Mouse (Mus musculus) liver, embryonic 13.5 days (tissue): ENCODE data around the gene Lrp5. TPM values are rescaled to one million over a fixed set of nuclear protein-coding genes. Genes with fewer than 3 reads are reported as not detected.
"Not testable (repeated sequence)": the region's sequence is repeated elsewhere in the genome, so short reads cannot be mapped to it uniquely, and the experiment has no call there.

Experiments used
- ATAC-seq: fragments of 200-750 bp; cut with Nextera tagmentation; 2 replicates; pipeline ENCODE4 v1.8.0; 2017; ENCODE audit warnings: low read depth, mild to moderate bottlenecking, moderate number of reproducible peaks, moderate library complexity
- DNase-seq: peaks from one replicate; pipeline ENCODE4 v3.0.0; 2022
- H3K27ac ChIP-seq: fragments of 300-500 bp; sonication (generic); 2 replicates; pipeline ENCODE4 v1.5.1; 2015; ENCODE audit warnings: moderate library complexity, mild to moderate bottlenecking, inconsistent platforms
- H3K27me3 ChIP-seq: fragments of 300-500 bp; sonication (generic); 2 replicates; pipeline ENCODE4 v1.6.1; 2015; ENCODE audit warnings: mild to moderate bottlenecking, inconsistent platforms
- H3K36me3 ChIP-seq: fragments of 300-500 bp; sonication (generic); 2 replicates; pipeline ENCODE4 v1.6.1; 2015; ENCODE audit warnings: mild to moderate bottlenecking, inconsistent platforms
- H3K4me1 ChIP-seq: fragments of 300-500 bp; sonication (generic); replicated peaks from 2 replicates; pipeline ENCODE4 v1.6.1; 2015; ENCODE audit warnings: inconsistent platforms
- H3K4me2 ChIP-seq: fragments of 300-500 bp; sonication (generic); 2 replicates; pipeline ENCODE4 v1.6.1; 2015; ENCODE audit warnings: inconsistent platforms, mild to moderate bottlenecking, moderate library complexity
- H3K4me3 ChIP-seq: fragments of 300-500 bp; sonication (generic); replicated peaks from 2 replicates; pipeline ENCODE4 v1.5.1; 2015; ENCODE audit warnings: mild to moderate bottlenecking, inconsistent platforms
- H3K9ac ChIP-seq: fragments of 300-500 bp; sonication (generic); 2 replicates; pipeline ENCODE4 v1.6.1; 2015; ENCODE audit warnings: mild to moderate bottlenecking, inconsistent platforms
- H3K9me3 ChIP-seq: fragments of 300-500 bp; sonication (generic); replicated peaks from 2 replicates; pipeline ENCODE4 v1.6.1; 2016; ENCODE audit warnings: inconsistent platforms
- WGBS: fragments of 180-500 bp; shearing (Covaris S2); methylation state at CpG from one replicate; pipeline ENCODE4 v1.1.7; 2015; ENCODE audit not compliant: insufficient replicate concordance; 5-methylcytosine and 5-hydroxymethylcytosine counted together
- polyA plus RNA-seq: library from polyadenylated mRNA; unstranded; fragments of >200 nt; fragmentation: Nextera tagmentation; extraction: Ambion mirVana; gene quantifications from 2 replicates; pipeline ENCODE4 v1.2.1, GENCODE M21; 2015

The Lrp5 gene
- polyA plus RNA-seq, 1 experiment from 2014 or later: 2.0 TPM

DNA sequence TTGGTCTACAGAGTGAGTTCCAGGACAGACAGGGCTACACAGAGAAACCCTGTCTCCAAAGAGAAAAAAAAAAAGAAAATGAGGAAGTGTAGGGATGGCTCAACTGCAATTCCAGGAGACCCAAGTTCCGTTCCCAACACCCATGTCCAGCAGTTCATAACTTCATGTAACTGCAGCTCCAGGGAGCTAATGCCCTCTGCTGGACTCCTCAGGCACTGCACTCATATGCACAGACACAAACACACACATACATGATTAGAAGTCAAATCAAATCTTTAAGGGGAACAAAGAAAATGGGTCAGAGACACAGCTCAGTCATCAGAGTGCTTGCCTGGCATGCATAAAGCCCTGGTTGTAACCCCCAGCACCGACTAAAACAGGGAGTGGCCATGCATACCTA, 13.2 kb downstream of the Lrp5 start:
- Histone ChIP-seq H3K9me3 (no peaks in the 10 kb centered on the region), H3K27me3 (no peaks in the 10 kb centered on the region), H3K4me1 (peaks cover 46% of the 10 kb centered on the region), H3K4me3 (no peak overlapping the region), H3K9ac (no peak overlapping the region), H3K36me3 (peaks cover 18% of the 10 kb centered on the region), H3K4me2 (no peak overlapping the region), H3K27ac (no peak overlapping the region)
- no peak for DNase-seq
- no peak for ATAC-seq
- whole genome bisulfite sequencing: 77% methylated on average over 2 of the region's 2 CpGs

DNA sequence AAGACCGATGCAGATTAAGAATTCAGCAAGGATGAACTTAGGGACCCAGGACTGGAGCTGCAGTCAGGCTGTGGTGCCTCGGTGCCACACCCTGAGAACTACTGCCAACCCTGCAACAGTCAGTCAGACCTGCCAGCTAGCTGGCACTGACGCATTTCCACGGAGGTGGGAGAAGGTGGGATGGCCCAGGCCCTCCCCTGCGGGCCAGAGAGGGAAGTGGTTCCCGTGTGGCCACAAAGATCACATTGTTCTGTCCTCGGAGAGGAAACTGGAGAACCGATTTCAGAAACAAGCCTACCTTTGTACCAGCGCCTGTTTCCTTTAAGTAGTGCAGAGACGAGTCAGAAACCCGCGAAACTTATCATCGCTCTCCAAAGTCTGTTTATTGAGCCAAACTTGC, 17.3 kb downstream of the Lrp5 start:
- no peaks in the 10 kb centered on the region for H3K27me3 ChIP-seq
- H3K36me3 ChIP-seq: peaks cover 18% of the 10 kb centered on the region
- DNase-seq: no peak
- no peaks in the 10 kb centered on the region for H3K9me3 ChIP-seq
- 14% methylated on average over 13 of the region's 13 CpGs for WGBS
- no peak overlapping the region for H3K4me3 ChIP-seq
- H3K4me2 ChIP-seq: 0 out of 2 replicates have a peak overlapping the region, but pooled peaks have one; percentile 2
- no peak for ATAC-seq
- H3K4me1 ChIP-seq: peaks cover 70% of the 10 kb centered on the region
- no peak overlapping the region for H3K9ac ChIP-seq
- H3K27ac ChIP-seq: 0 out of 2 replicates have a peak overlapping the region, but pooled peaks have one; percentile 12

DNA sequence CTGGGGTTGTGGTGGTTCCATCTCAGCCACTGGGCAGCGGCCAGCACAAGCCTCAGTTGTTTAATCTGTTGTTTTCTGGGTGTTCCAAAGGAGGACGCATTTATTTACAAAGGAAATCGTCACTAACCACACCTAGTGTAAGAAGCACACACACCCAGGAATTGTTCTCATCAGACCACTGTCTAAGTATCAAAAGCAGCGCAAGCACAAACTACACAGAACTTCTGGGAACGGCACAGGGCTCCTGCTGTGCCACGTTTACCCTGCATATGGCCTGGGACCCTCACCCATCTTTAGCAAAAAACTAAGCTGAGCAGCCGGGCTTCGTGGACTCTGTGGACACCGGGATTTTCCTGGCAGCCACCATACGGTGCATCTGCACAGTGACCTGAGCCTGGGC, 17.8 kb downstream of the Lrp5 start:
- Histone ChIP-seq H3K4me1 (peaks cover 66% of the 10 kb centered on the region), H3K9me3 (no peaks in the 10 kb centered on the region), H3K9ac (no peak overlapping the region), H3K27ac (0 out of 2 replicates have a peak overlapping the region, but pooled peaks have one; percentile 12), H3K4me3 (no peak overlapping the region), H3K4me2 (no peak overlapping the region), H3K36me3 (peaks cover 18% of the 10 kb centered on the region), H3K27me3 (no peaks in the 10 kb centered on the region)
- DNase-seq (no peak), ATAC-seq (no peak)
- 60% methylated on average over 10 of the region's 10 CpGs for WGBS

DNA sequence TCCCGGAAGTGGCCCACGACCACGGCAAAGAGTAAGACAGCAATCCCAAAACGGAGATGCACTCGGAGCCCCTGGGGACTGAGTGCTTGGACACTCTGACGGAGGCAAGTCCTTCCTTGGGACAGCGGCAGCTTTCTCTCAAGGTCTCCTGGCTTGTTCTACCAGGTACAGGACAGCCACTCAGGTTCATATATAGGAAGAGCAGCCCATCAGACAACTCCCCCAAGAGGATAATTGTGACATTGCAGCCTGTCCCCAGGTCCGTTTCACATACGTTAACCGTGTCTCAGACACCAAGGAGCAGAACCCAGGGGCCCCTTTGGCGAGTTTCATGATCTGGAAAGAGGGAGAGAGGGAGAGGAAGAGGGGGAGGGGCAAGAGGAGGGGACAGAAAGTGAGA, 18.4 kb downstream of the Lrp5 start:
- H3K4me1 ChIP-seq: peaks cover 66% of the 10 kb centered on the region
- peaks cover 14% of the 10 kb centered on the region for H3K36me3 ChIP-seq
- 0 out of 2 replicates have a peak overlapping the region, but pooled peaks have one; percentile 6 for H3K4me2 ChIP-seq
- ATAC-seq (no peak), DNase-seq (no peak)
- 46% methylated on average over 11 of the region's 11 CpGs for WGBS
- no peak overlapping the region for H3K27ac ChIP-seq
- H3K9me3 ChIP-seq: no peaks in the 10 kb centered on the region
- no peaks in the 10 kb centered on the region for H3K27me3 ChIP-seq
- no peak overlapping the region for H3K9ac ChIP-seq
- no peak overlapping the region for H3K4me3 ChIP-seq

DNA sequence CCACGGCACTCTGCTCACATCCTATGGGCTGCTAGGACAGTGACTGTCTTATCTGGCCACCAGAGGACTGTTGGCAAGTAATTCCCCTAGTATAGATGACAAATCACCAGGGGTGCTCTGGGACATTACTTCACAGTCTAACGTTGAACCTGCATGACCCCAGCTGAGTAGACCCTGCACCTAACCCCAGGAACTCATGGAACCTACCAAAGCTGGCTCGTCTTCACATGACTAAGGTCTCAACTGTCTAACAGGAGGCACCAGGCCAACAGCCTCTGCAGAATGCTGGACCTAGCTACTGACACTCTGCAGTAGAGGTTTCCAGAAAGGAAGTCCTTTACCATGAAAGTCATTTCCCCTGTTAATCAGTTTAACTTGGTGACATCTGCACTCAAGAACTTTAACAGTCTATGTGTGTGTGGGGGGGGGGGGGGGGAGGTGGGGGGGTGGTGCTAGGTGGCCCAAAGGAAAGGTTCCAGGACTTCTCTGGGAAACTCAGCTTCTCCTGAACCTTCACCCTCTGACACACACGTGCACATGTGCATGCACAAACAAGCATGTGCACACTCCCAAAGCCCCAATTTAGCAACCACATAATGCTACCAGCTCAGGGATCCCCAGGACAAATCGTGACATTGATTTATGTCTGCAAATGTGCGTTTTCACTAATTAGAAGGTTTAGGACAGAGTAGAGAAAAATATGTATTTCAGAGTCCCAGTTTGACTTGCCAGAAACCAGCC, 19.0 kb downstream of the Lrp5 start:
- Histone ChIP-seq H3K27me3 (no peaks in the 10 kb centered on the region), H3K9me3 (no peaks in the 10 kb centered on the region), H3K4me2 (no peak overlapping the region), H3K4me1 (peaks cover 66% of the 10 kb centered on the region), H3K36me3 (peaks cover 7% of the 10 kb centered on the region; the same call in 1 of the 2 replicates), H3K4me3 (no peak overlapping the region), H3K27ac (peak overlapping the region; percentile 43), H3K9ac (no peak overlapping the region)
- ATAC-seq: no peak
- WGBS: 27% methylated on average over 6 of the region's 6 CpGs
- DNase-seq: no peak

DNA sequence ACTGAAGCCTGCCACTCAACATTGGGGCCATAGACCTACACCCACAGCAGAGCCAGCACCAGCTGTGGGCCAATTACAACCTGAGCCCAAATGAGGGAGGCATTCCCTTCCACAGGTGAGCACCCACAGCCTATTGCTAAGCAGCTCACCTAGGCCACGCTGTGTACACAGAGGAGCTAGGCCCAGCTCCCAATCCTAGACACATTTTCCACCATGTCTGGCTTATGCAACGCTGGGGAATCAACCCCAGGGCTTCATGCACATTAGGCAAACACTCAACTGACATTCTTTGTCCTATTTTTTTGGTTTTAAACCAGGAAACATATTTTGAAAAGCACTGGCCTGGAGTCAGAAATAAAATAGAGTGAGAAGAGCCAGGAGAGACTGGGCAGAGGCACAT, 19.7 kb downstream of the Lrp5 start:
- Histone ChIP-seq H3K27ac (peak overlapping the region; percentile 43), H3K36me3 (peaks cover under 1% of the 10 kb centered on the region; the same call in 1 of the 2 replicates), H3K9me3 (no peaks in the 10 kb centered on the region), H3K4me2 (no peak overlapping the region), H3K9ac (no peak overlapping the region), H3K27me3 (no peaks in the 10 kb centered on the region), H3K4me3 (no peak overlapping the region), H3K4me1 (peaks cover 66% of the 10 kb centered on the region)
- WGBS: 66% methylated on average over 2 of the region's 2 CpGs
- ATAC-seq (no peak), DNase-seq (no peak)

DNA sequence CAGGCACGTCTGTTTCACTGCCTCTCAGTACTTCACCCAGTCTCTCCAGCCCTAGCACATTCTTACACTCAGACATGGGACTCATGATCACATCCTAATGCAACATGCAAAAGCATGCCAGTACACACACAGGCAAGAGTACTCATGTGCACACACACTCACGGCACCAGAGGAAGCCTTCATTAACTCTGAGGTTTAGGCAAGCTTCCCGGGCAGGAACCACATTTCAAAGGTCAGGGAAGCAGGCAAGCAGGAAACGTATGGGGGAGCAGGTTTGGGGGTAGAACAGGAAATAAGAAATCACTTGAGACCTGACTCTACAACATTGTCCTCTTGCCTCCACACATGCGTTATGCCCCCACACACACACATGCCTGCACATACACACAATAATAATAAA, 20.9 kb downstream of the Lrp5 start:
- no peaks in the 10 kb centered on the region for H3K36me3 ChIP-seq
- H3K4me1 ChIP-seq: peaks cover 58% of the 10 kb centered on the region
- no peaks in the 10 kb centered on the region for H3K9me3 ChIP-seq
- DNase-seq (no peak), ATAC-seq (0 out of 2 replicates have a peak, but pooled peaks have one; percentile 8)
- peak overlapping the region; percentile 14; the same call in 1 of the 2 replicates for H3K4me2 ChIP-seq
- H3K4me3 ChIP-seq: no peak overlapping the region
- peak overlapping the region; percentile 43; the same call in 1 of the 2 replicates for H3K27ac ChIP-seq
- H3K9ac ChIP-seq: no peak overlapping the region
- H3K27me3 ChIP-seq: no peaks in the 10 kb centered on the region
- WGBS: 15% methylated on average over 5 of the region's 5 CpGs

DNA sequence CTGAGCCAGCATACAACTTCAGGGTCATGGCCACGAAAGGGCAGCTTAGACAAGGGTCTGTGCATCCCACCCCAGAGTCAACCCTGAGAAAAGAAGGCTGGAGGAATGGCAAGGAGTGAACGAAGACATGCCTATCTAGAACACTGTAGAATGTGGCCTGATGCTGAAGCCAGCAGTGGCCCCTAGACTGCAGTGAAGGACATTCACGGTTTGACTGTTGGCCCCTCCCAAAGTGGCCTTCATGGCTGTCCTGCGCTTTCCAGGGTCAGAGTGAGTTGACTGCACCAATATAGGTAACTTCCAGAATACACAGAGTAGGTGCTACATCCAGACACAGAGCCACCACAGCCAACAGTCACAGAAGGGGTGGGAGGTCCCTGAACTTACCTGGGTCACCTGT, 28.4 kb downstream of the Lrp5 start:
- peaks cover 32% of the 10 kb centered on the region for H3K4me1 ChIP-seq
- H3K4me2 ChIP-seq: no peak overlapping the region
- H3K27me3 ChIP-seq: no peaks in the 10 kb centered on the region
- ATAC-seq (no peak), DNase-seq (no peak)
- H3K27ac ChIP-seq: no peak overlapping the region
- H3K36me3 ChIP-seq: peaks cover 30% of the 10 kb centered on the region
- H3K4me3 ChIP-seq: no peak overlapping the region
- no peak overlapping the region for H3K9ac ChIP-seq
- 78% methylated on average over 4 of the region's 4 CpGs for WGBS
- H3K9me3 ChIP-seq: no peaks in the 10 kb centered on the region

DNA sequence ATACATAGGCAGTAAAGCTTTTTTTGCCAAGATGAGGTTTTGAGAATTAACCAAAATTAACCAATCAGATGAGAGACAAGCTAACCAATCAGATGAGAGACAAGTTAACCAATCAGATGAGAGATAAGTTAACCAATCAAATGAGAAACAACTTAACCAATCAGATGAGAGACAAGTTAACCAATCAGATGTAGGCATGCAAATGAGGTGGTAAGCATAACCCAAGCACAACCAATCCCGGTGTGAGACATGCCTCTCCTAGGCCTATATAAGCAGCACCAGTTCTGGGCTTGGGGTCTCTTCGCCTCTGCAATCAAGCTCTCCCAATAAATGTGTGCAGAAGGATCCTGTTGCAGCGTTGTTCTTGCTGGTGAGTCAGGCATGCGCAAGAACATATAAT, 29.3 kb downstream of the Lrp5 start:
- peaks cover 39% of the 10 kb centered on the region for H3K36me3 ChIP-seq
- not testable (repeated sequence) for ATAC-seq, H3K4me2 ChIP-seq, H3K9ac ChIP-seq, DNase-seq, H3K4me3 ChIP-seq, H3K9me3 ChIP-seq, H3K27me3 ChIP-seq, H3K27ac ChIP-seq
- 88% methylated on average over 4 of the region's 4 CpGs for WGBS
- peaks cover 32% of the 10 kb centered on the region for H3K4me1 ChIP-seq

DNA sequence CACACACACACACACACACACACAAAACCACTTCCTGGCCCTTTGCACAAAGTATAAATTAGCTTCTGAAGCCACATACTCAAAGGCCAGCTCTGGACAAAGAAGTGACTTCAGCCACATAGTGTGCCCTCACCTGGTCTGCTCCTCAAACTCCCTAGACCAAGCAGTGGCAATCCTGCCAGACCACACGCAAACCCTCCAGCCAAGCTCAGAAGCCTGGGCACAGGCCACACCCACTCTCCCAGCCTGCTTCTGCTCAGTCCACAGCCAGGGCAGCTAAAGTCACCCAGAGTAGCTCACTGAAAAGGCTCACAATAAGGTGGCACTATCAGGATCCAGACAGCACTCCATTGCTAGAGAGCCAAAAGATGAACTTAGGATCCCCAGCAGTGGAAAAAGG, 30.2 kb downstream of the Lrp5 start:
- no peak overlapping the region for H3K9ac ChIP-seq
- H3K4me1 ChIP-seq: peaks cover 32% of the 10 kb centered on the region
- H3K27me3 ChIP-seq: no peaks in the 10 kb centered on the region
- H3K27ac ChIP-seq: no peak overlapping the region
- no peaks in the 10 kb centered on the region for H3K9me3 ChIP-seq
- H3K36me3 ChIP-seq: peaks cover 48% of the 10 kb centered on the region
- DNase-seq: no peak
- no peak for ATAC-seq
- H3K4me2 ChIP-seq: no peak overlapping the region
- H3K4me3 ChIP-seq: no peak overlapping the region
- 36% methylated on average over 1 of the region's 1 CpGs for WGBS

DNA sequence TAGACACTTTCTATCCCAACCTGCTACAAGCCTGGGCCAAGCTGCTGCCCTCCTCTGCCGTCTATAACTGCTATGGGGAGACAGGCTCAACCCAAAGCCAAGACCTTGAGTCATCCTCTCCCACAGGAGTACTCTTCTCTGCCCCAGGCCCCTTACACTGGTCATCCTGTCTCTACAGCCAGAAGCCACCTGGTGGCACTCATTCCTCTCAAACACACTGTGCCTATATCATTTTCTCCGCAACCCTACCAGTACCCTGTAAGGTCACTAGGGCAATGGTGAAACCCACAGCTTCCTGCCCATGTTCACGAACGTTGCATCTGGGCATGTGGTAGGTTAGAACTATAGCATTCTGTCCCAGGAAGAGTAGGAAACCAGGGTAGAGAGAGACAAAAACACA, 31.4 kb downstream of the Lrp5 start:
- Histone ChIP-seq H3K27ac (no peak overlapping the region), H3K4me3 (no peak overlapping the region), H3K27me3 (no peaks in the 10 kb centered on the region), H3K36me3 (peaks cover 60% of the 10 kb centered on the region), H3K4me2 (no peak overlapping the region), H3K9me3 (no peaks in the 10 kb centered on the region), H3K9ac (no peak overlapping the region), H3K4me1 (peaks cover 24% of the 10 kb centered on the region)
- ATAC-seq: no peak
- 37% methylated on average over 4 of the region's 4 CpGs for WGBS
- no peak for DNase-seq

DNA sequence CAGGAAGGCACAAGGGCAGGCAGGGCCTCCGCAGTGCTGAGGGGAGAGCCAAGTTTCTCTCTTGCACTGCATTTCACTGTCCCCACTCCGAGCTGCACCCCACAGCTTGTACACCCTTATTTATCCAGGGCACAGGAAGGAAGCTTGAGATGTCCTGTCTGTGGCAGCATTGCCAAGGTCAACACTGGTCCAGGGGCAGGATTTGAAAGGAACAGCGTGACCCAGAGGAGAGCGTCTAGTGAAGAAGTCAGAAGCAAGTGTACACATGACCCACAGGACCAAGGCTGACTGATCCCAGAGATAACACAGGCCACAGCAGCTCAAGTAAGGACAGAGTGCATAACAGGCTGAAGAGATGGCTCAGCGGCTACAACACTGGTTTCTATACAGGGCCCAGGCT, 32.3 kb downstream of the Lrp5 start:
- Histone ChIP-seq H3K36me3 (peaks cover 63% of the 10 kb centered on the region), H3K9ac (no peak overlapping the region), H3K27ac (no peak overlapping the region; the same call in 1 of the 2 replicates), H3K4me3 (no peak overlapping the region), H3K4me1 (peaks cover 24% of the 10 kb centered on the region), H3K9me3 (no peaks in the 10 kb centered on the region), H3K27me3 (no peaks in the 10 kb centered on the region), H3K4me2 (no peak overlapping the region)
- WGBS: 55% methylated on average over 5 of the region's 5 CpGs
- DNase-seq (no peak), ATAC-seq (no peak; the same call in 1 of the 2 replicates)
